Mouse (Mus musculus) layer of hippocampus, adult 18-20 months (tissue): ENCODE data around the gene Zscan2. TPM values are rescaled to one million over a fixed set of nuclear protein-coding genes. Genes with fewer than 3 reads are reported as not detected.
A peak's percentile ranks its signal among the peaks of the same experiment; 100 is the strongest.

Experiments used
- DNase-seq, 2 experiments: peaks; one replicate each; pipeline ENCODE4 v3.0.0; 2022; ENCODE audit warnings: low spot score in 2 of 2
- total RNA-seq, 2 experiments: library from RNA; stranded (reverse); gene quantifications; 2 replicates each; pipeline ENCODE4 v1.2.3; 2021

Zscan2 gene
- total RNA-seq, 2 experiments from 2014 or later: 14.7 to 16.3 TPM

GRCm38 (mm10) chr7:80882830-80883505 is 22.2 kb downstream of the Zscan2 start:
- peak; percentile 55 to 86 for DNase-seq

DNA sequence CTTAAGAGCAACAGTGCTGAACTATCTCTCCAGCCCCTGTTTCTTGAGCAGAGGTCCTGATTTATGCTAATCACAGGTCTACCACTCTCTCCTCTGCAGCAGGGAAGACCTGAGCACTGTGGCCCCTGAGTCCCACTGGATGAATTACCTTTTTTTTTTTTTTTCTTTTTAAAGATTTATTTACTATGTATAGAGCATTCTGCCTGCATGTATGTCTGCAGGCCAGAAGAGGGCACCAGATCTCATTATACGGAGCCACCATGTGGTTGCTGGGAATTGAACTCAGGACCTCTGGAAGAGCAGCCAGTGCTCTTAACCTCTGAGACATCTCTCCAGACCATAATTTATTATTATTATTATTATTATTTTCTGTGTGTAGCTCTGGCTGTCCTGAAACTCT is 24.9 kb downstream of the Zscan2 start:
- DNase-seq: no peak

DNA sequence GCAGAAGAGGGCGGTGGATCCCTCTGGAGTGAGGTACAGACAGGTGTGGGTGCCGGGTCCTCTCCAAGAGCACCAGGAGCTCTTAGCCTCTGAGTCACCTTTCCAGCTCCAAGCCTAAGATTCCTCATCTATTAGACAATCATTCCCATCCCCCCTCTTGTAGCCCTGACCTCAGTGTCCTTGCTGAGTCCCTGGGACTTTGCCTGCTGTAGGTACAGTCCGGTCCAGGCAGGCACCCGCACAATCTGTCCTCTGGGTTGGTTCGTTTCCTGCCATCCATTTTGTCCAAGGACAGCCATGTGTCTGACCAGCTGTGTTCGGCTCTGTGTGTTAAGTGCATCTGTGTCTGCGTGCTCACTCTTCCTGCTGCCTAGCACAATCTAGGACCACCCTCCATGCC is 27.9 kb downstream of the Zscan2 start:
- DNase-seq: no peak

- DNase-seq: peak in 1 of 2 experiments; percentile 57
These were observed 28.3 kb downstream of the Zscan2 start for GRCm38 (mm10) chr7:80889021-80889511.

- no peak for DNase-seq
These were observed 29.1 kb downstream of the Zscan2 start for GRCm38 (mm10) chr7:80889841-80890241.

- no peak for DNase-seq
These were observed 32.5 kb downstream of the Zscan2 start for GRCm38 (mm10) chr7:80893086-80893752.

- no peak for DNase-seq
These were observed 33.0 kb downstream of the Zscan2 start for GRCm38 (mm10) chr7:80893753-80894129.

GRCm38 (mm10) chr7:80894196-80894595 is 33.5 kb downstream of the Zscan2 start:
- DNase-seq: no peak

GRCm38 (mm10) chr7:80894815-80895519 is 34.2 kb downstream of the Zscan2 start:
- DNase-seq: no peak

GRCm38 (mm10) chr7:80897134-80897533 is 36.4 kb downstream of the Zscan2 start:
- DNase-seq: no peak

- no peak for DNase-seq
These were observed 37.0 kb downstream of the Zscan2 start for GRCm38 (mm10) chr7:80897721-80898120.

DNA sequence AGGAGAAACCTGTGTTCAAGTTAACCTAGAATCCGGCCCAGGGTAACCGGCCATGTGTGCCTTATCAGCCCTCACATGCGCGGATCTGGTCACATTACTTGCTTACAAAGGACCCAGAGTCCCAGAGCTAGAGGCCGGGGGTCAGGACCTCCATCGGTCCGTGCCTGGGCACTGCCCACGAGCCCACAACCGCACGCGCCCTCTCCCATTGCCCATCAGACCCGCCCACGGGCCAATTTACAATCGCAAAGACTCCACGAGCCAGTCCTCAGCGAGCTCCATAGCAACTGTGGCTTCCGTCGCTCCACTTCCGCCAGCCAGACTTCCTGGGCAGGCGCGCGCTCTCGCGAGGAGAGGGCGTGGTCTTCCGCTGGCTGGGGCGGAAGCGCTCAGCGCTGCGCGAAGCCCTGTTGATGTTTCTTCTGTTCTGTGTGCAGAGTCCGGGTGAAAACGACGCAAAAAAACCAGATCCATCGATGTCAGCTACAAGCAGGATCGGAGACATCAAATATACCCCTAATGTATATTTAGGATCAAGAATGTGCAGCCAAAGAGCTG is 40.3 kb downstream of the Zscan2 start, which contains the start of gene Wdr73:
TSS of gene Wdr73 (minus strand) at position 326 of the 558 bp plus-strand sequence.
- DNase-seq: peak; percentile 88 to 93

DNA sequence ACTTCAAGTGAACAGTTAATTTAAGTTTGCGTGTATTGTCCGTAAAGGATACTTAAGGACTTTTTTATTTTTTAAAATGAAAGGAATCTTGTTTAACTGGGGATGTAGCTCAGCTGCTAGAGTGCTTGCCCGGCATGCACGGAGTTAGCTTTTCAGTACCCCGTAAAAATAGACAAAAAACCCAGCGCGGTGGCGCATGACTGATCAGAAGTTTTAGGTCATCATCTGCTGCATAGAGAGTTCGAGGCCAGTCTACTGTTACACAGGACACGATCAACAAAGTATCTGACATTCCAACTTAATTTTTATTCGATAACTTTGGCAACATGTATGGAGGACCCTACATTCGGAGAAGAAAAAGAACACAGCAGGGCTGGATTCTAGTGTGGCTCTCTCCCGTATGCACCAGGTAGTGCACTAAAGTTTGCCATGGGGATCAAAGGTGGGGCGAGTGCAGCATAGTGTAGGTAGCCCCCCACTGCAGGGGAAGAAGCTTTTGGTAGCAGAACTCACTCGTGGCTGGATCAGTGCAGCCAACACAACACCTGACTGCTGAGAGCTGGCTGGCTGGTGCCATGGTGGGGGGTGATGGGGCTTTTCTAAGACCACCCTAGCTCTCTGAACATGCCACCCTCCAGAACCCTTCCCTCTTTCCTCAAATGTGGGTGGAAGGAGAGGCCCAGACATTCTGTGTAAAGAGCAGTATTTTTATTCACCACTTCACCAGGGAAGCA is 41.0 kb downstream of the Zscan2 start:
- no peak for DNase-seq

DNA sequence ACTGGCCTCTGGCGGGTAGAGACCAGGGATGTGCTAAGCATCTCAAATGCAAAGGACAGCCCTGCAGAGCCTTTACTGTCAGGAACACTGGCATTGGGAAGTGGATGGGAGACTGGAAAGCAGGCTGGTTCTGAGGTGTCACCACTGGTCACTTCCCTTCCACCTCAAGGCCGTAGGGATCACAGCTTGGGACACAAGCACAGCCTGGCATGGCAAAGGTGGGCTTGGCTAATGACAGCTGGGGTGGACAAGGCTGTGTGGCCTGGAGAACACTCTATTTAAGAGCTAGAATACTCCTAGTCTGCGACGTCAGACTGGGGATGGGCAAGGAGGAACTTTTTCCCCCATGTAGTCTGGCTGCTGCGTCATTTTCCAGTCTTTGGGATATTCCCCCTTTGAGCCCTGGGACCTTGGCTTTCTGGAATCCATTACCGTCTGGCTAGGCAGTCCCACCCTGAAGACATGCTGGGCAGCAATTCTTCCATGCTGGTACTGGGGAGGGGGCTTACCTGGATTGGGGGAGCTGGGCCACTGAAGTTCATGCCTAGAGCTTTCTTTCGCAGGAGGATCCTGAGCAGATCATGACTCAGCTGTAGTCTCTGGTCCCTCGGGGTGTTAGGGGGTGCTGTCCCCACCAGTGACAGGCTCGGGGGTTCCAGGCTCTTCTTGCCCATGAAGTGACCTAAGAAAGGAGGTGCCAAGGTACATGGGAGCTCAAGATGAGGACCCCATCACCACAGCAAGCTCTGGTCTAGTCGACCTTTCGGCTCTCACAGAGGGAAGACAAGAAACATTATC is 43.1 kb downstream of the Zscan2 start:
- DNase-seq: no peak

GRCm38 (mm10) chr7:80904921-80905515 is 44.3 kb downstream of the Zscan2 start, which contains the start of gene Nmb:
Nmb (minus strand) TSS chr7:80905076.
- DNase-seq: peak; percentile 47 to 63

DNA sequence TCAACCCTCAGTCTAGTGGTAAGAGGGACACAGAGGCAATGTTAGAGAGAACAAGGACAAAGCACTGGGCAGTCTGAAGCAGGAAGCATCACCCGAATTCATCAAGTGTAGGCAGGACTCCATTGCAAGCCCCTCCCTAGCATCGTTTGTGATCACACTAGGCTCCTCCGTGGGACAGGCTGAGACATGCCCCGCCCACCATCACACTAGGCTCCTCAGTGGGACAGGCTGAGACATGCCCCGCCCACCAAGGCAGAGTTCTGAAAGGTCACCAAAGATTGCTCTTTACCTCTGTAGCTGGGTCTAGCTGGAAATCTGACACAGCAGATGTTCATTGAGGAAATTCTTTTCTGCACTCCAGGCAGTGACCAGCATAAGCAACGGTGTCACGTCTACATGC is 50.3 kb downstream of the Zscan2 start:
- DNase-seq: no peak

DNA sequence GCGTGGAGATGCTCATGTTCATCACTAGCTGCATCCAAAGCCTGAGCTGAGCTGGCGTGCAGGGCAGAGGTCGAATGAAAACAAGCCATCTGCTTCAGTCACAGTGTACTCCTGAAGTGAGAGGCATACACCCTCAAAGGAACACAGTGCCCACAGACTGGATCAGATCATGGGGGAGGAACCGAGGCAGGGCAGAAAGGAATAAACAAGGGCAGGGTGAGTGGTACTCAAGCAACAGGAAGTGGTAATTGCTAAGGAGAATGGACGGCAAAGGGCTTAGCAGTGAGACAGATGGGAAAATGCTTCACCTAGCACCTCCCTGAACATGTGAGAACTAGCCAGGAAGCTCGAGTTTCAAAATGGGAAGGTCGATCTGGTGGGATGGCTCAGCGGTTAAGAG is 51.8 kb downstream of the Zscan2 start:
- DNase-seq: no peak

- no peak for DNase-seq
These were observed 57.3 kb downstream of the Zscan2 start for GRCm38 (mm10) chr7:80917916-80918465.

GRCm38 (mm10) chr7:80918982-80919646 is 58.4 kb downstream of the Zscan2 start:
- no peak for DNase-seq
